Comparison of ENCODE assay signal across 8 mouse cellular contexts in the genomic region with DNA sequence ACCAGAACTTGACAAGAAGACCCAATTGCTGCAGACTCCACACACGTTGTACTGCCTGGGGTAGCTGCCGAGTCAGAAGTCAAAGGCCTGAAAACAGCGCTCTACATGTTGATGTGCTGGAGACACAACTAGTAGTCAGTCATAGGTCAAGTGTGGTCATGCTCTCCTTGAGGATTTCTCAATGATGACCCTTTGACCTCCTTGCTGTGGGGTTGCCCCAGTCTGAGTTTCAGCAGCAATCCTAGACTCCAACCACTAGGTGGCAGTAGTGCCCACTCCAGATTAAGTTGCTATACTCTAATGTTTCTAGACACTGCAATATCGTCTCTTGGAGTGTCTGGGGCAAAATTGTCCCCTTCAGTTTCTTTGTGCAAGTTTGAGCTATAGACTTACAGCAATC. TPM values are rescaled to one million over a fixed set of nuclear protein-coding genes. Genes with fewer than 3 reads are reported as not detected.
DNase-seq lines count a peak whose midpoint lies in the region; ATAC-seq and TF ChIP-seq lines count a peak whose summit lies in the region.
"Had no signal": no experiment of that assay in that cellular context is flagged by ENCODE, and none has a peak within 500 bp of the region (broad histone marks: within the 10 kb centered on the region; RNA-seq: fewer than 3 reads in every experiment).

No protein-coding gene starts in this region.

- no peak overlapping the region for H3K9ac ChIP-seq in ES-E14 (ENCODE audit: insufficient read depth, low read depth, low read length, poor library complexity, severe bottlenecking)
- no peak overlapping the region for H3K9ac ChIP-seq in lung, postnatal 0 days (replicated peaks; ENCODE audit: low read depth)
- H3K9ac ChIP-seq: hindbrain, embryonic 15.5 days had no signal

- no peaks in the 10 kb centered on the region for H3K36me3 ChIP-seq in ES-E14 (ENCODE audit: control insufficient read depth, insufficient read depth, low read length, poor library complexity, severe bottlenecking)
- H3K36me3 ChIP-seq in lung, postnatal 0 days (ENCODE audit: insufficient read depth, low read length) = no peaks in the 10 kb centered on the region
- H3K36me3 ChIP-seq: hindbrain, embryonic 15.5 days had no signal

- TF ChIP-seq CTCF in embryonic fibroblast, embryonic 13.5 days (IDR thresholded peaks at IDR 0.05; ENCODE audit: borderline replicate concordance, insufficient read depth, low read length) = peak; percentile 42; the same call in 1 of the 2 replicates
- peak; percentile 91 for TF ChIP-seq CTCF in lung, postnatal 0 days (IDR thresholded peaks at IDR 0.05)

- TF ChIP-seq EP300 in lung, postnatal 0 days (IDR thresholded peaks at IDR 0.05) = no peak

- peak; percentile 15 for ATAC-seq in lung, postnatal 0 days

- TF ChIP-seq POLR2A in embryonic fibroblast, embryonic 13.5 days (IDR thresholded peaks at IDR 0.05; ENCODE audit: low read depth, low read length) = no peak

- no peak overlapping the region for H3K4me2 ChIP-seq in lung, postnatal 0 days (replicated peaks; ENCODE audit: low read depth, low read length)
- H3K4me2 ChIP-seq: hindbrain, embryonic 15.5 days had no signal

- H3K27me3 ChIP-seq in lung, postnatal 0 days (replicated peaks; ENCODE audit: insufficient read depth, low read length) = no peaks in the 10 kb centered on the region
- H3K27me3 ChIP-seq: hindbrain, embryonic 15.5 days had no signal

- 61% methylated on average over 4 of the region's 4 CpGs for WGBS in lung, postnatal 0 days

- DNase-seq in left cerebral cortex, adult 18-20 months (ENCODE audit: low spot score in 2 of 2) = peak; percentile 27 to 52
- DNase-seq in left cerebral cortex, adult 8-10 months (ENCODE audit: low spot score in 2 of 2) = no peak
- DNase-seq in ES-E14 (ENCODE audit: low read depth, low spot score) = peak; percentile 66
- DNase-seq in adrenal gland, adult (ENCODE audit: inconsistent age in 2 of 2, low spot score in 1 of 2) = peak; percentile 49 to 92
- DNase-seq in lung, postnatal 0 days (ENCODE audit: low spot score) = peak; percentile 85
- peak; percentile 63 for DNase-seq in testis, postnatal 10 days (ENCODE audit: low spot score)

- no peak overlapping the region for H3K27ac ChIP-seq in ES-E14 (ENCODE audit: insufficient read depth, low read depth, low read length, poor library complexity, severe bottlenecking)
- H3K27ac ChIP-seq in embryonic fibroblast, embryonic 13.5 days (ENCODE audit: insufficient read depth, low read length) = no peak overlapping the region
- no peak overlapping the region for H3K27ac ChIP-seq in lung, postnatal 0 days (ENCODE audit: low read length)
- H3K27ac ChIP-seq: hindbrain, embryonic 15.5 days had no signal

- peaks cover 0 to 2% of the 10 kb centered on the region in 2 experiments; a peak in 1 of 4 replicates for H3K4me1 ChIP-seq in ES-E14 (ENCODE audit: control insufficient read depth in 2 of 2, insufficient read depth in 2 of 2, low read length in 2 of 2, poor library complexity in 1 of 2)
- no peaks in the 10 kb centered on the region; the same call in 1 of the 2 replicates for H3K4me1 ChIP-seq in embryonic fibroblast, embryonic 13.5 days (ENCODE audit: control insufficient read depth, insufficient read depth, low read length)
- H3K4me1 ChIP-seq in lung, postnatal 0 days (ENCODE audit: insufficient read depth, low read depth, low read length) = no peaks in the 10 kb centered on the region; the same call in 1 of the 2 replicates

- in situ Hi-C loops in ES-E14 (cut with MboI; ENCODE audit: low sequenced_read_pairs in 2 of 2, unreplicated experiment in 2 of 2) = no loop called here

- H3K4me3 ChIP-seq in ES-E14 (ENCODE audit: insufficient read depth in 1 of 2, low read depth in 1 of 2, low read length in 2 of 2, poor library complexity in 1 of 2, severe bottlenecking in 1 of 2) = no peak overlapping the region
- H3K4me3 ChIP-seq in embryonic fibroblast, embryonic 13.5 days (ENCODE audit: insufficient read depth, low read length) = no peak overlapping the region
- no peak overlapping the region for H3K4me3 ChIP-seq in lung, postnatal 0 days (ENCODE audit: low read depth, low read length)
- H3K4me3 ChIP-seq: hindbrain, embryonic 15.5 days had no signal

- no peaks in the 10 kb centered on the region for H3K9me3 ChIP-seq in ES-E14 (ENCODE audit: control insufficient read depth, insufficient read depth, low read depth, low read length)
- no peaks in the 10 kb centered on the region for H3K9me3 ChIP-seq in lung, postnatal 0 days (ENCODE audit: low read length)
- H3K9me3 ChIP-seq: hindbrain, embryonic 15.5 days had no signal

TF ChIP-seq in ES-E14, 5 proteins besides CTCF, POLR2A, EP300 and RAD21:
- TF ChIP-seq ZNF384 (IDR thresholded peaks at IDR 0.05; ENCODE audit: low read depth, low read length) = no peak
- no peak for TF ChIP-seq CHD2 (IDR thresholded peaks at IDR 0.05; ENCODE audit: low read depth, low read length)
- 0 out of 2 replicates have a peak, but pooled peaks have one; percentile 2 for TF ChIP-seq ZC3H11A (IDR thresholded peaks at IDR 0.05; ENCODE audit: borderline replicate concordance, low read depth, low read length)
TF ChIP-seq in ES-E14: peak in this region for 1.

RNA-seq across cellular contexts. Expression of a gene that starts 3.8 kb away (rescaled TPM):
- 1 to 10 TPM; 7.7 to 9.2 TPM for total RNA-seq in left cerebral cortex, adult 18-20 months (2021)
- total RNA-seq in left cerebral cortex, adult 8-10 months (2022) = 1 to 10 TPM; 6.2 to 9.0 (median 7.8) TPM
- 10.9 and 16.4 TPM in 2 replicates for total RNA-seq in ES-E14 (2012; rRNA removed)
- polyA plus RNA-seq in embryonic fibroblast, embryonic 13.5 days (2011; ENCODE audit: insufficient read length, low read depth, missing spikeins) = 5.9 and 7.9 TPM in 2 replicates
- polyA plus RNA-seq in lung, postnatal 0 days (2015; fragmentation: Nextera tagmentation; extraction: Ambion mirVana) = 19.7 and 22.1 TPM in 2 replicates

RNA-seq across cellular contexts. Expression of a gene that starts 59.4 kb away (rescaled TPM):
- 10 to 100 TPM; 16.9 to 22.2 TPM for total RNA-seq in left cerebral cortex, adult 18-20 months (2021)
- total RNA-seq in left cerebral cortex, adult 8-10 months (2022) = 10 to 100 TPM; 22.2 to 25.1 (median 23.3) TPM
- total RNA-seq in ES-E14 (2012; rRNA removed) = 97.3 and 104 TPM in 2 replicates
- polyA plus RNA-seq in embryonic fibroblast, embryonic 13.5 days (2011; ENCODE audit: insufficient read length, low read depth, missing spikeins) = 8.5 and 12.3 TPM in 2 replicates
- polyA plus RNA-seq in lung, postnatal 0 days (2015; fragmentation: Nextera tagmentation; extraction: Ambion mirVana) = 37.8 and 48.3 TPM in 2 replicates

Comparison
In these comparisons a context has a peak if more than half of its experiments do, and no peak if none do; other contexts are left out.
1. DNase-seq: peak in left cerebral cortex, adult 18-20 months (2 of 2), ES-E14 (single experiment), adrenal gland, adult (2 of 2), lung, postnatal 0 days (single experiment) and testis, postnatal 10 days (single experiment); none in left cerebral cortex, adult 8-10 months (0 of 2).